Mouse (Mus musculus) layer of hippocampus, adult 11-12 months (tissue): Measurements from ENCODE around the gene Ogg1.

Experiments
- DNase-seq: peaks from one replicate; pipeline ENCODE4 v3.0.0; 2022; ENCODE audit warnings: low spot score

The Ogg1 gene

DNA sequence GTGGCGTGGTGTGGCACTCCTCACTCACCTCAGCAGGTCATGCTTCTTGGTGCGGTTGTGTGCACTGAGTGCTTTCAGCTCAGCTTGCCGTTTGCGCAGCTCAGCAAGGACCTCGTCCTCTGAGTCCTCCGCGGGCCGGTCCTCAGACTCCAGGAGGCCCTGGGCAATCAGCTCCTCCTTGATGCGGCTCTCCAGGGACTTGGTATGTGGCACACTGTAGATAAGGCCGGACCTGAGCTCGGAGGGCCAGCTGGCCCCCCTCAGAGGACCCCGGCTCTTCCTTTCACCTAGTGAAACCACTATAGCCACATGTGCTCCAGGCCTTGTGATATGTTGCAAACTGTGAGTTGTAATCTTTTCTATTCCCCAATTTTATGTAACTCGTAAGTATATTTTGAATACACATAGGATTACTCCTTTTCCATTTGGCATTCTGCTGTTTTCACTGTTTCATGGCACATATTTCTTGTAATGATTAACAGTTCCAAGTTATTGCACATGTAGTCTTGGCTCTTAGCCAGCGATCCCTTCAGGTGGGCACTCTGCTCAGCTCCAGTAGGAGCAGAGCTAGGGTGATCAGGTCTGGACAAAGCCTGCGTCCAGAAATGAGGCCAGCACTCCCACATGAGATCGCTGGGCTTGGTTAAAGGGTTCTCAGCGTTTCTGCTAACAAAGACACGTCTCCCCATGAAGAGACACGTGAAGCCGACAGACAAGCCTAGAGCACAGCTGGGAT, 43.6 kb downstream of the Ogg1 start:
- no peak for DNase-seq

DNA sequence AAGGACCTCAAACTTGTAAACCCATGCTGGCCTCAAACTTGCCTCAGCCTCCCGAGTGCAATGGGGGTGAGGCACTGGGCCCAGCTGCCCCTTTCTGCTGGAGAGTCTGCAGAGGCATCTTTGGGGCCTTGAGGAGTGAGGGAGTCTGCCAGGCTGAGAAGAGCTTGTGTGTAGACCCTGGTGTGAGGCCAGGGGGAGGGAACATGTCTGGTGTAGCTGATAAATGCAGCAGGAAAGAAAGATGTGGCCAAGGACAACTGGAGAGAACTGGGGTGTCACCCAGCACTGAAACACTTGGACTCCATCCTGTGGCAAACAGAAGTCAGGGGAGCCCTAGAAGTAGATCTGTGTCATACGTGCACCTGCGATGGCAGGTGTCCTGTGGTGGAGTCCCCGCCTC, 46.7 kb downstream of the Ogg1 start:
- DNase-seq: no peak

DNA sequence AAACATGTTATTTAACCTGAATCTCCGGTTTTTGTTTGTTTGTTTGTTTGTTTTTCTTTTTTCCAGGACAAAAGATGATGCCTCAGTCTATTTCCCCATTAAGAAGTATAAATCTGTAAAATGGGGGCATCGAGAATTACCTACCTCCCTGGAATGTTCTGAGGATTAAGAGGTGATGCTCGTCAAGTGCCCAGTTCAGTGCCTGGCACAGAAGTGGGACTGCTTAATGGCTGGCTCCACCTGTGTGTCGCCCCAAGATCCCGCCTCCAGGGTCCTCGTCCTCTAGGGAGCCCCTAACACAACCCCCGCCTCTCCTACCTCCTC, 50.4 kb downstream of the Ogg1 start:
- DNase-seq: no peak

DNA sequence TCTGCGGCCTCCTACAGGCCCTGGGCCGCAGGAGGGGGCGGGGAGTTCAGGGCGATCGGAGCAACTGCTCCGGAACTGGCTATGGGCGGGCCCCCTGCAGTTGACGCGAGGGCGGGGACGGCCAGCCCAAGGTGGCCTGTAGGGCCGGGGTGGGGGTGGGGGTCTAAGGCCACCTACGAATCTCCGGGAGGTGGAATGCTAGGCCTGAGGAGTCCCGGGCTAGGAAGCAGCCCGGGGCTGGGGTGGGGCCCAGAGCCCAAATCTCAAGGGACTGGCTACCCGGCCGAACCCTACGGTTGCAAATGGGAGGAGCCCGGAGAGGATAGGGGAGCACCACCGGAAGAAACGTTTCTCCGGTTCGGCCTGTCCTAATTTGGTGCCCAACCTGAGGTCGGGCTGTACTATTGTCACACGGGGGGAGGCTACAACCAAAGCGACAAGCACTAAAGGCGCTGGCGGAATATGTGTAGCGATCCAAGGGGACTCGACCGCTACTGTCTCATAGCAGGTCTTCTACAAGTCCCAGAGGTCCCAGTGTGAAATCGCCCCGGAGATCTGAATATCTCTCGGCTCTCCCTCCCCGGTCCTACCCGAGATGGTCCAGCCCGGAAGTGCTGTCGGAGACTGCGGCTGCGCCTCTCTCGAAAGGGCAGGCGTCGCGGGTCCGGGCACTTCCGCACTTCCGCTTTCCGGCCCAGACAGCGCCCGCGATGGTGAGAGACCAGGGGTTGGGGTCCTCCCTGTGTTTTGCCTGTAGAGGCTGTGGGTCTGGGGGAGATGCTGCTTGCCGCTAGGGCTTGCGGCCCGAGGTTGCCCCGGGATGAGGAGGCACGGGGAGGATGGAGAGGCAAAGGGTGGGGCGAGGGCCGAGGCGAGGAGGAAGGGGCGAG, 51.0 kb downstream of the Ogg1 start, which contains the start of the genes Tada3 and Arpc4:
Tada3 (minus strand) TSS at position 388 of the 890 bp plus-strand sequence.
Arpc4 (plus strand) TSS at position 620 of the 890 bp plus-strand sequence.
- peak; percentile 90 for DNase-seq

DNA sequence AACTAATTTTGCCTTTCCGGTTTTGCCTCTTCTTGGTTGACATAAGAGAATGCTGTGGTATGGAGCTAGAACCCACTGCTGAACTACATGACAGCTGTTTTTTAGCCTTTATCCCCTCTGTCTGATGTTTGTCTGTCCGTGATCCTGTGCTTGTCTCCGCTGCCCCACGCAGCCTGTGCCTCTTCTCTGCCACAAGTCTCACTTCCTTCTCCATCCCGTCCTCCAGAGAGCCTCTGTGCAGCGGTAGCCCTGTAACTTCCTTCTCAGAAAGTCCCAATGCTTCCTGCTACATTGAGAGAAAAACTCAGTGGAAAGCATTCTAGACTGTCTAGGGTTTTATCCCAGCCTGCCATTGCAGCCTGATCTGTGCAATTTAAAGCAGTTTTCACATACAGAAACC, 52.5 kb downstream of the Ogg1 start:
- DNase-seq: no peak

DNA sequence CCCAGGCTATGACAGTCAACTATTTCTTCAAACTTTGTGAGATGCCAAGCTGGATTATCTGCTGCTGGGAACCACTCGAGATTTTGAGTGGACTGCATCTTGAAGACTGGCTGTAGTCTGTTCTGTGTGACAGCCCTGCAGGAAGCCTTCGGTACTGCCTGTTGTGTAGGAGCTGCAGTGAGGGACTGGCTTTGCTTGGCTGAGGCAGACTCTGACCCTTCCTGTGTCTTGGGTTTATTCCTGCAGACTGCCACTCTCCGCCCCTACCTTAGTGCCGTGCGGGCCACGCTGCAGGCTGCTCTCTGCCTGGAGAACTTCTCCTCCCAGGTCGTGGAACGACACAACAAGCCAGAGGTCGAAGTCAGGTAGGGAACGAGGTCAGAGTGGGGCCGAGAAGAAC, 53.7 kb downstream of the Ogg1 start:
- no peak for DNase-seq

DNA sequence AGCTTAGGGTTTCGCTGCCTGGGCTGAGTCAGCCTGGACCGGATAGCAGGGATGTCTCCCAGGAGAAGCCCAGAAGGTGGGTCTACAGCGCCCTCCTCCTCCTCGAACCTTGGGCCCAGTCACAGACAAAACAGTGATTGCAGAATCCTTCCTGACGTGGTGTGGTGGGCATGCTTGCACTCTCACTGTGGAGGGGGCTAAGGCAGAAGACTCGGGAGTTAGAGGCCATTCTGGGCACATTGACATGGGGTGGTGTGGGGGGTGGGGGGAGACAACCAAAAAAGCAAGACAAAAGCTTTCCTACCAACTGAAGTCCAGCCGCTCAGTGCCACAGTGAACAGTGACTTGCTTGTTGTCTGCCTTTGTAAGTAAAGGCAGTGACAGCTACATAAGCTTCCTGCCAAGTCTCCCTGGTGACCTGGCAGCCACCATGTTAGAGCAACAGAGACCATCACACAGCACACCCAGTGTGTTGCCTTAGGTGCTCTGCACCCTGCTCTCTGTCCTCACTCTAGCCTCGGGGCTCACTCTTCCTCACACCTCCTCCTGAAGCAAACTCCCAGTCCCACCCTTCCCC, 57.7 kb downstream of the Ogg1 start:
- peak; percentile 42 for DNase-seq
